Mouse (Mus musculus): Measurements from ENCODE around the gene Oprd1. TPM values are rescaled to one million over a fixed set of nuclear protein-coding genes. Genes with fewer than 3 reads are reported as not detected.

Oprd1 gene
- total RNA-seq, 2 experiments from 2014 or later, result 0.07 TPM

GRCm38 (mm10) chr4:132080492-132080983 lies 63.7 kb downstream of the Oprd1 start:
- no peak for DNase-seq (ENCODE audit: low spot score)

GRCm38 (mm10) chr4:132079555-132080275 lies 64.6 kb downstream of the Oprd1 start:
- peak; percentile 76 for DNase-seq (ENCODE audit: low spot score)

- DNase-seq (ENCODE audit: low spot score), result peak; percentile 39
Observed at GRCm38 (mm10) chr4:132078296-132078714, 66.0 kb downstream of the Oprd1 start.

GRCm38 (mm10) chr4:132077445-132077844 lies 66.8 kb downstream of the Oprd1 start:
- no peak for DNase-seq (ENCODE audit: low spot score)

GRCm38 (mm10) chr4:132076480-132077405 lies 67.5 kb downstream of the Oprd1 start:
- no peak for DNase-seq (ENCODE audit: low spot score)

- no peak for DNase-seq (ENCODE audit: low spot score)
Observed at GRCm38 (mm10) chr4:132075796-132076195, 68.5 kb downstream of the Oprd1 start.

- DNase-seq (ENCODE audit: low spot score), result peak; percentile 99
Observed at GRCm38 (mm10) chr4:132074933-132075769, 69.1 kb downstream of the Oprd1 start, which contains the start of gene Epb41. Gene Epb41, minus strand, starts transcription at chr4:132075321.

- DNase-seq (ENCODE audit: low spot score), result peak; percentile 52
Observed at GRCm38 (mm10) chr4:132074077-132074932, 70.0 kb downstream of the Oprd1 start, which contains the start of gene Gm10300. Gene Gm10300, plus strand, starts transcription at chr4:132074697.

GRCm38 (mm10) chr4:132072946-132073345 lies 71.3 kb downstream of the Oprd1 start:
- DNase-seq (ENCODE audit: low spot score), result peak; percentile 78

- no peak for DNase-seq (ENCODE audit: low spot score)
Observed at GRCm38 (mm10) chr4:132072156-132072555, 72.1 kb downstream of the Oprd1 start.

GRCm38 (mm10) chr4:132071674-132072073 lies 72.6 kb downstream of the Oprd1 start:
- no peak for DNase-seq (ENCODE audit: low spot score)

- DNase-seq (ENCODE audit: low spot score), result no peak
Observed at GRCm38 (mm10) chr4:132067938-132068235, 76.4 kb downstream of the Oprd1 start.

- no peak for DNase-seq (ENCODE audit: low spot score)
Observed at GRCm38 (mm10) chr4:132067112-132067937, 77.0 kb downstream of the Oprd1 start.

GRCm38 (mm10) chr4:132066101-132066773 lies 78.0 kb downstream of the Oprd1 start:
- peak; percentile 60 for DNase-seq (ENCODE audit: low spot score)

GRCm38 (mm10) chr4:132065578-132065977 lies 78.7 kb downstream of the Oprd1 start:
- DNase-seq (ENCODE audit: low spot score), result no peak

GRCm38 (mm10) chr4:132064550-132064949 lies 79.7 kb downstream of the Oprd1 start:
- DNase-seq (ENCODE audit: low spot score), result no peak

- no peak for DNase-seq (ENCODE audit: low spot score)
Observed at GRCm38 (mm10) chr4:132062934-132063884, 81.1 kb downstream of the Oprd1 start.

GRCm38 (mm10) chr4:132062289-132062688 lies 82.0 kb downstream of the Oprd1 start:
- no peak for DNase-seq (ENCODE audit: low spot score)
